Mouse (Mus musculus): ENCODE results near the gene Gm2115.

The Gm2115 gene

GRCm38 (mm10) chr7:84528796-84529533 is at the start of gene Gm2115:
TSS of gene Gm2115 (plus strand) at chr7:84528954.
- DNase-seq, result no peak

DNA sequence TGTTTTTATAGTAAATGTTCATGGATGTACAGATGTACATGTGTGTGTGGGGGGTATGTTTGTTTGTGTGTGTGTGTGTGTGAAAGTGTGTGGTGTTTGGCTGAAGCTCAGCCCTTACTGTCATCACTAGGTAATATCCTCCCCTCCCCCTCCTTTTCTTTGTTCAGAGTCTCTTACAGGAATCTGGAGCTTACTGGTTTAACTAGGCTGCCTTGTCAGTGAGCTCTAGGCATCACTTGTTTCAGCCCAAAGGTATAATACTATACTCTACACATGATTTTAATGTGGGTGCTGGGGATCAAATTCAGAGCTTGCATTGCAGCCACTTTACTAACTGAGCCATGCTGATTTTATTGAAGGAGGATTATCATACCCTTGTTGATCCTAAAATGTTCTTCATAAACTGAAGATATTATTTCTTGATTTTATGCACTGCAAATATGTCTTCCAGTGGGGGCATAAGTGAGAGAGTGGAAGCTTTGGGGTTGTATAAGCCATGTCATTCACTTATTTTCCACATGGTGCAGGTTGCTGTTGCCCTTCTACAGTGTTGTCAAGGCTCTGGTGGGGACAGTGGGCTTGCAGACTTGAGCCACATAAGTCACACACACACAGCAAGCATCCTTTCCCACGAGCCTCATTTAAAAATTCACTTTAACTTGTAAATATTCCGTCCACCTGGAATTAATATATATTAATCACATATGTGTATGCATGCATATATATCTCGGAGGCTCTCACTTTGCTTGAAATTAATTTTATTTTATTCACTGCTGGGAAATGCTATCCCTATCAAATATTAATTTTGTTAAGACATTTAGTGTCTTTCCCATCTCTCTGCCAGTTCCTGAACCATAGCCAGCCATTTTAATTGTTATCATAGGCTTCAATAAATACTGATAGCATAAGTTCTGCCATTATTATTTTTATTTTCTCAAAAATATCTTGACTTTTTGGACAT is 45.0 kb upstream of the Gm2115 start:
- no peak for DNase-seq

GRCm38 (mm10) chr7:84486485-84486884 is 42.3 kb upstream of the Gm2115 start:
- no peak for DNase-seq

DNA sequence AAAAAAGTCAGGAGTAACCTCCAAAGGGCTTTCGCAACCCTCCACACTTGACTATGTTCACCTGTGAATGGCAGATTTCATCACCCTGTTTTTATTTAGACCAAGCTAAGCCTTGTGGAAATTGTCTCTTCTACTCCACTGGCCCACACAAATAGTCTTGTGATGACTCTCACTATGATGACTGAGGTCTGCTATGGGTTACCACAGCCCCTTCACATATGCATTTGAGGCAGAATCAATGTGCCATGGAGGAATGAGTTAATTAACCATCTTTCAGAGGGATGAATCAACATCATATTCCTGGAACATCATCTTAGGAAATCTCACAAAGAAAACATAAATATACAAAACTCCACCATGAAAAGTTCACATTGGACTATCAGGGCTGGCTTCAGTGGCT is 25.6 kb upstream of the Gm2115 start:
- no peak for DNase-seq

DNA sequence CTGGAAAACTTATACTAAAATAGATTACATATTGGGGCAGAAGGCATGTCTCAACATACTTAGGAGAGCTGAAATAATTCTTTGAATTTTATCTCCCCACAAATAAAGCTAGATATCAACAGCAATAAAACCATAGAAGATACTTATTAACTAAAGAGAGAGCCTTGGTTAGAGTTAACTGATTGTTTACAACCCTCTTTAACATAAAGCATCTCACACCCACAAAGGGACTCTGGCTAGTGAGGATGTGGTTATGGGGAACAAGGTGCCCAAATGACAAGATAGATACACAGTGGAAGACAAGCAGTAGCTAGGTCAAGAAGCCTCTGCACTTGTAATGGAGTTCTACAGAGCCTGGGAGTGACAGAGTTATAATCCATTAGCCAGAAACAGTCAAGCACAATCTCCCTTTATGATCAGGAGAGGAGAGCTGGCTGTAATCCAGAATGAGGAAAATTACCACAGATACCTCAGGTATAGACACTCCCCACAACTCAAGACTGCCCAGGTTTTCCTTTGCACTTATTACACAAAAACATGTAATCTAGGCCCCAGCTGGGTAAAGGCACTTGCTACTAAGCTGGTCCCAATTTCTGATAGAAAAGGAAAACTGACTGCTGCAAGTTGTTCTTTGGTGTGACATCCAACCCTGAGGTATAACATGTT is 10.1 kb upstream of the Gm2115 start:
- DNase-seq, result no peak

GRCm38 (mm10) chr7:84521329-84521728 is 7.4 kb upstream of the Gm2115 start:
- DNase-seq, result no peak

GRCm38 (mm10) chr7:84522426-84522825 is 6.3 kb upstream of the Gm2115 start:
- no peak for DNase-seq

- DNase-seq, result no peak
Measured at GRCm38 (mm10) chr7:84526171-84526570, 2.6 kb upstream of the Gm2115 start.

DNA sequence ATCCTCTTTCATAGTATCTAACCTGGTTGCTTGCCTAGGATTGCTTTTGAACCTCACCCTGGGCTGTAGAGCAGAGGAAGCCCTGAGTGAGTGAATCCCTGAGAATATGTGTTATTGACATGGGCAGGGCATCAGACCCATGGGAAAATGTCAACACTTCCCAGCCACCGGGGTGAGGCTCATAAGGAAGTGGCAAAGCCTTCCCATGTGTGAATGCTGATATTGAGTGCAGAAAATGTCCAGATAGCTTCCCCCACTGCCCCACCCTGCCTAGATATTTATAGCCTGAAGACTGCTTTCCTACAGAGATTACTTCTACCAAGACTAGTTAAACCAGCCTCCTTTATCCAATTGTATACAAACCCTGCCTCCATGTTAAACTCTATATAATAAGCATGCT is 4.0 kb downstream of the Gm2115 start:
- DNase-seq, result no peak

- DNase-seq, result no peak
Measured at GRCm38 (mm10) chr7:84534632-84535031, 5.9 kb downstream of the Gm2115 start.

DNA sequence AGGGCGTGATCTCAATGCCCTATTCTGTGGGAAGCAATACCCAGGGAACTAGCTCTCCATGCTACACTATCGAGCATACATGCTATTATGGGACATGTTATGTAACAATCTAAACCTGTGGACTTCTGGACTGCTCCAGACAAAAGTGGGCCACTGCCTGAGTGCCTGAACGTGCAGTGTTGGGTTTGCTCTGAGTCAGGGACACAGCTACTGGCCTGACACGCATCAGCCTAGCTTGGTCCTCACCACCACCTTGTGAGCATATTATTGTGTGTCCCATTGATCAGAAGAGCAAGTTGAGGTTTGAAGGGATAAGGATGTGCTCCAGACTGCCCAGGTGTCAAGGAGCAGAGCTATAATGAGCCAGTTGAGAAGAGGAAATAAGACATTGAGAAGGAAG is 16.2 kb downstream of the Gm2115 start:
- no peak for DNase-seq

GRCm38 (mm10) chr7:84546667-84547066 is 17.9 kb downstream of the Gm2115 start:
- no peak for DNase-seq

GRCm38 (mm10) chr7:84551472-84551871 is 22.7 kb downstream of the Gm2115 start:
- no peak for DNase-seq

- DNase-seq, result no peak
Measured at GRCm38 (mm10) chr7:84555294-84555693, 26.5 kb downstream of the Gm2115 start.

DNA sequence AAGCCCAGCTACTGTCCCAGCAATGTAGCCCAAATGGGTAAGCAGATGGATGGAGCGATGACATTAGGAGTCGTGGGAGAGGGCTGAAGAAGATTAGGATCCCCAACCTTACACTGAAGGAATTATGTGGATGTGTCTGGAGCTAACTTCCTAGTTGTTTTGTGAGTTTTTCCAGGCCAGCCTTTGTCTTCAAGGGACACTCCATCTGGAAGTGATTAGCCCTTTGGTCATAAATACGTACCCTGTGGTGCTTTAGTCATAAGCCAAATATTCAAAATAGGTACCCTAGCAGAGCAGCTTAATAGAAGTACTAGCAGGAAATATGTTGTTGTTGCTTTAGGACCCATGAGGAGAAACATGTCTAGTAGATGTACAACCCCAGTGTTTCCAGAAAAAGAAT is 28.6 kb downstream of the Gm2115 start:
- no peak for DNase-seq

DNA sequence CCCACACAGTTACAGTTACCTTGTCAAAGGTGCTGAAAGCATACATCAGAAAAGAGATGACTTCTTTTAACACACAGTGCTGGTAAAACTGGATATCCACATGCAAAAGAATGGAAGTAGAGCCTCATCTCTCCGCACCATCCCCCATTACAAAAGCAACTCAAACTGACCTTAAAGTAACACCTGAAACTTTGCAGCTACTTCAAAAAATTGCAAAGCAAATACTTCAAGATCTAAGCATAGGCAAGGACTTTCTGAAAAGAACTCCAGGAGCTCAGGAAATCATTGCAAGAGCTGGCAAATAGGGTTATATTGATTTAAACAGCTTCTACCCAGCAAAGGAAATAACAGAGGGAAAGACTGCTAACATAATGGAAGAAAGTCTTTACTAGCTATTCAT is 31.7 kb downstream of the Gm2115 start:
- DNase-seq, result no peak

GRCm38 (mm10) chr7:84564236-84564635 is 35.5 kb downstream of the Gm2115 start:
- no peak for DNase-seq

DNA sequence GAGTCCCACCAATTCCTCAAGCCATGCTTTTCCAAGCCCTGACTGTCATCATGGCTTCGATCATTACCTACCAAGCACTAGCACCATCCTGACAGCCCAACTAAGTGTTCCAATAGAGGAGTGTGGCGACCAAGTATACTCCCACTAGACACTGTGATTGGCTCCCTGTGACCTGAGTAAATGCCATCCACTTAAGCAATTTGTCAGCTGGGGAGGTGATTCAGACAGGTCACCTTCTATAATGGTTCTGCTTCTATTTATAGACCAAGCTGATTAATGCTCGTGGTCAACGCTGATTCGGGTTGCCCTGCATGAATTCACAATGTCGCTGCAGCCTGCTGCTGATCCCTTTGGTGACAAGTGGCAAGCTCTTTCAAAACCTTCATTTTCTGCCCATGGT is 37.4 kb downstream of the Gm2115 start:
- no peak for DNase-seq

GRCm38 (mm10) chr7:84577034-84577433 is 48.3 kb downstream of the Gm2115 start:
- DNase-seq, result no peak

DNA sequence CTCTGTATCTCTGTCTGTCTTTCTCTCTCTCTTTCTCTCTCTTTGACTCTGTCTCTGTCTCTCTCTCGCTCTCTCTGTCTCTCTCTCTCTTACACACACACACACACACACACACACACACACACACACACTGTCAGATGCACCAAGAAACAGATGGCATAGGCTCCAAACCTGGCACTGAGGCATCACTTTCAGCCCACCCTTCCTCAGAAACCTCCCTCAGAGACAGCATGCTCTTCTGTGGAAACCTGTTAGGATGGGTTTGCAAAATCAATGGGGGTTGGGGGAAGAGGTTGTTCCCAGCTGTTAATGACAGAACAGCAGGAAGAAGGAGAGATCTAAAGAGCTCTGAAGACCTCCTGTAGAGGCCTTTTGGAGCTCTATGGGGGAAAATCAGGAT is 50.1 kb downstream of the Gm2115 start:
- DNase-seq, result no peak

GRCm38 (mm10) chr7:84579769-84580168 is 51.0 kb downstream of the Gm2115 start:
- DNase-seq, result no peak

- no peak for DNase-seq
Measured at GRCm38 (mm10) chr7:84585086-84585485, 56.3 kb downstream of the Gm2115 start.

GRCm38 (mm10) chr7:84586360-84587100 is 57.8 kb downstream of the Gm2115 start:
- no peak for DNase-seq
